In genomic region chr4:129248243-129248767, GRCm38 (mm10) we compare ENCODE assay signal across 8 mouse cellular contexts. TPM values are rescaled to one million over a fixed set of nuclear protein-coding genes. Genes with fewer than 3 reads are reported as not detected.
A peak's percentile ranks its signal among the peaks of the same experiment; 100 is the strongest.
DNase-seq lines count a peak whose midpoint lies in the region; ATAC-seq and TF ChIP-seq lines count a peak whose summit lies in the region.

No protein-coding gene starts in this region.

- ATAC-seq in cerebellum, adult (ENCODE audit: insufficient number of reproducible peaks, low FRiP score, low TSS enrichment), result no peak
- no peak for ATAC-seq in forebrain, embryonic 16.5 days
- ATAC-seq in limb, embryonic 12.5 days (ENCODE audit: insufficient number of reproducible peaks, insufficient read depth, low FRiP score, low TSS enrichment, low read depth), result no peak
- ATAC-seq in neural tube, embryonic 15.5 days (ENCODE audit: low FRiP score), result no peak

- H3K4me2 ChIP-seq in forebrain, embryonic 16.5 days (ENCODE audit: low read length), result peak overlapping the region; percentile 80
- H3K4me2 ChIP-seq in limb, embryonic 12.5 days, result peak overlapping the region; percentile 93
- peak overlapping the region; percentile 100 for H3K4me2 ChIP-seq in neural tube, embryonic 15.5 days

- TF ChIP-seq CTCF in cerebellum, adult 2 months (IDR thresholded peaks at IDR 0.05; ENCODE audit: borderline replicate concordance, insufficient read depth, low read depth, low read length), result no peak
- TF ChIP-seq CTCF in E14TG2a.4 (conservative IDR thresholded peaks at IDR 0.05; ENCODE audit: low read length), result no peak

- no peak for DNase-seq in cerebellum, adult 2 months
- no peak for DNase-seq in spleen, postnatal 4 days (ENCODE audit: low spot score in 2 of 2)
- no peak for DNase-seq in left cerebral cortex, adult 11 months (ENCODE audit: low spot score)

- H3K27ac ChIP-seq in cerebellum, adult 2 months (ENCODE audit: insufficient read depth, low read length), result peak overlapping the region; percentile 4; the same call in 1 of the 2 replicates
- no peak overlapping the region for H3K27ac ChIP-seq in forebrain, embryonic 16.5 days (ENCODE audit: low read length)
- no peak overlapping the region for H3K27ac ChIP-seq in limb, embryonic 12.5 days
- no peak overlapping the region for H3K27ac ChIP-seq in neural tube, embryonic 15.5 days (replicated peaks)

- peaks cover 28% of the 10 kb centered on the region for H3K4me1 ChIP-seq in cerebellum, adult 2 months (ENCODE audit: control insufficient read depth, insufficient read depth, low read length)
- H3K4me1 ChIP-seq in E14TG2a.4 (replicated peaks; ENCODE audit: low read depth, low read length), result peaks cover 85% of the 10 kb centered on the region
- peaks cover 17% of the 10 kb centered on the region for H3K4me1 ChIP-seq in forebrain, embryonic 16.5 days (replicated peaks; ENCODE audit: control insufficient read depth, insufficient read depth, low read length)
- H3K4me1 ChIP-seq in limb, embryonic 12.5 days (replicated peaks), result peaks cover 33% of the 10 kb centered on the region
- peaks cover 28% of the 10 kb centered on the region for H3K4me1 ChIP-seq in neural tube, embryonic 15.5 days

- peak overlapping the region; percentile 57 for H3K4me3 ChIP-seq in cerebellum, adult 2 months (replicated peaks; ENCODE audit: insufficient read depth, low read depth, low read length)
- H3K4me3 ChIP-seq in E14TG2a.4 (replicated peaks; ENCODE audit: low read length), result peak overlapping the region; percentile 84
- H3K4me3 ChIP-seq in forebrain, embryonic 16.5 days (replicated peaks; ENCODE audit: low read length), result peak overlapping the region; percentile 51
- peak overlapping the region; percentile 58 for H3K4me3 ChIP-seq in limb, embryonic 12.5 days (replicated peaks)
- peak overlapping the region; percentile 49 for H3K4me3 ChIP-seq in neural tube, embryonic 15.5 days (replicated peaks)

- no peaks in the 10 kb centered on the region for H3K9me3 ChIP-seq in E14TG2a.4 (ENCODE audit: low read length)
- no peaks in the 10 kb centered on the region for H3K9me3 ChIP-seq in forebrain, embryonic 16.5 days (ENCODE audit: control insufficient read depth, low read length)
- no peaks in the 10 kb centered on the region for H3K9me3 ChIP-seq in limb, embryonic 12.5 days
- H3K9me3 ChIP-seq in neural tube, embryonic 15.5 days (replicated peaks), result no peaks in the 10 kb centered on the region

- WGBS in cerebellum, adult 2 months, result 2% methylated on average over 51 of the region's 74 CpGs
- WGBS in forebrain, embryonic 16.5 days, result under 1% methylated on average over 25 of the region's 74 CpGs
- WGBS in limb, embryonic 12.5 days, result 1% methylated on average over 49 of the region's 74 CpGs
- WGBS in neural tube, embryonic 15.5 days, result under 1% methylated on average over 29 of the region's 74 CpGs

- H3K36me3 ChIP-seq in E14TG2a.4 (ENCODE audit: insufficient read depth, low read length), result no peaks in the 10 kb centered on the region
- no peaks in the 10 kb centered on the region for H3K36me3 ChIP-seq in forebrain, embryonic 16.5 days (ENCODE audit: control insufficient read depth, insufficient read depth)
- no peaks in the 10 kb centered on the region for H3K36me3 ChIP-seq in limb, embryonic 12.5 days
- no peaks in the 10 kb centered on the region for H3K36me3 ChIP-seq in neural tube, embryonic 15.5 days

- no peaks in the 10 kb centered on the region for H3K27me3 ChIP-seq in cerebellum, adult 2 months (ENCODE audit: control insufficient read depth, insufficient read depth, low read length)
- peaks cover 59% of the 10 kb centered on the region for H3K27me3 ChIP-seq in E14TG2a.4 (ENCODE audit: insufficient read depth, low read length)
- peaks cover 28% of the 10 kb centered on the region for H3K27me3 ChIP-seq in forebrain, embryonic 16.5 days (replicated peaks; ENCODE audit: control insufficient read depth, insufficient read depth, low read length)
- peaks cover 70% of the 10 kb centered on the region for H3K27me3 ChIP-seq in limb, embryonic 12.5 days
- peaks cover 61% of the 10 kb centered on the region for H3K27me3 ChIP-seq in neural tube, embryonic 15.5 days (replicated peaks)

- no peak for TF ChIP-seq POLR2A in cerebellum, adult 2 months (IDR thresholded peaks at IDR 0.05; ENCODE audit: borderline replicate concordance, insufficient read depth, low read length)

- H3K9ac ChIP-seq in forebrain, embryonic 16.5 days (replicated peaks; ENCODE audit: low read depth, low read length), result peak overlapping the region; percentile 59
- H3K9ac ChIP-seq in limb, embryonic 12.5 days (replicated peaks), result peak overlapping the region; percentile 67
- peak overlapping the region; percentile 60 for H3K9ac ChIP-seq in neural tube, embryonic 15.5 days (replicated peaks)

RNA-seq across cellular contexts. Expression of gene C77080, which starts 12.9 kb away (rescaled TPM):
- polyA plus RNA-seq in cerebellum, adult 2 months (2012; rRNA removed), result 15.6 and 18.5 TPM in 2 replicates
- 3.8 and 4.7 TPM in 2 replicates for polyA plus RNA-seq in forebrain, embryonic 16.5 days (2015; fragmentation: Nextera tagmentation; extraction: Ambion mirVana)
- 4.6 and 5.1 TPM in 2 replicates for polyA plus RNA-seq in limb, embryonic 12.5 days (2016; fragmentation: Nextera tagmentation; extraction: Ambion mirVana)
- 6.0 and 6.9 TPM in 2 replicates for polyA plus RNA-seq in neural tube, embryonic 15.5 days (2015; fragmentation: Nextera tagmentation; extraction: Ambion mirVana)

RNA-seq across cellular contexts. Expression of gene Sync, which starts 39.1 kb away (rescaled TPM):
- 1.00 and 1.4 TPM in 2 replicates for polyA plus RNA-seq in cerebellum, adult 2 months (2012; rRNA removed)
- polyA plus RNA-seq in forebrain, embryonic 16.5 days (2015; fragmentation: Nextera tagmentation; extraction: Ambion mirVana), result 0.31 and 0.38 TPM in 2 replicates
- polyA plus RNA-seq in limb, embryonic 12.5 days (2016; fragmentation: Nextera tagmentation; extraction: Ambion mirVana), result 1.2 and 1.9 TPM in 2 replicates
- polyA plus RNA-seq in neural tube, embryonic 15.5 days (2015; fragmentation: Nextera tagmentation; extraction: Ambion mirVana), result 2.7 and 2.9 TPM in 2 replicates

RNA-seq across cellular contexts. Expression of gene Yars, which starts 58.7 kb away (rescaled TPM):
- 104 and 107 TPM in 2 replicates for polyA plus RNA-seq in cerebellum, adult 2 months (2012; rRNA removed)
- polyA plus RNA-seq in forebrain, embryonic 16.5 days (2015; fragmentation: Nextera tagmentation; extraction: Ambion mirVana), result 116 and 122 TPM in 2 replicates
- polyA plus RNA-seq in limb, embryonic 12.5 days (2016; fragmentation: Nextera tagmentation; extraction: Ambion mirVana), result 78.7 and 80.2 TPM in 2 replicates
- 109 and 111 TPM in 2 replicates for polyA plus RNA-seq in neural tube, embryonic 15.5 days (2015; fragmentation: Nextera tagmentation; extraction: Ambion mirVana)

RNA-seq across cellular contexts. Expression of gene S100pbp, which starts 58.8 kb away (rescaled TPM):
- polyA plus RNA-seq in cerebellum, adult 2 months (2012; rRNA removed), result 28.5 and 31.3 TPM in 2 replicates
- 16.9 and 17.2 TPM in 2 replicates for polyA plus RNA-seq in forebrain, embryonic 16.5 days (2015; fragmentation: Nextera tagmentation; extraction: Ambion mirVana)
- polyA plus RNA-seq in limb, embryonic 12.5 days (2016; fragmentation: Nextera tagmentation; extraction: Ambion mirVana), result 31.2 and 32.7 TPM in 2 replicates
- 16.7 TPM in 2 replicates for polyA plus RNA-seq in neural tube, embryonic 15.5 days (2015; fragmentation: Nextera tagmentation; extraction: Ambion mirVana)
